ENCODE assay signal across 25 mouse cellular contexts in genomic region chr16:4022719-4023118, GRCm38 (mm10). TPM values are rescaled to one million over a fixed set of nuclear protein-coding genes. Genes with fewer than 3 reads are reported as not detected.
DNase-seq lines count a peak whose midpoint lies in the region; ATAC-seq and TF ChIP-seq lines count a peak whose summit lies in the region.
"Had no signal": no experiment of that assay in that cellular context is flagged by ENCODE, and none has a peak within 500 bp of the region (broad histone marks: within the 10 kb centered on the region; RNA-seq: fewer than 3 reads in every experiment).

No protein-coding gene starts in this region.

- peak; percentile 85 for DNase-seq in ES-CJ7 (ENCODE audit: low read depth, low spot score)
- DNase-seq in R1 (ENCODE audit: low read depth, low spot score), result peak; percentile 71
- no peak for DNase-seq in heart, embryonic 10.5 days (ENCODE audit: low spot score)
- DNase-seq in liver, result no peak
- DNase-seq: adrenal gland, adult 2 months; adrenal gland, postnatal 10 days; adrenal gland, postnatal 36 days; B cell, adult 2 months; cerebellum, adult 11-12 months; cerebellum, adult 2 months; cerebellum, adult 9-10 months; cerebellum, postnatal 10 days; cerebellum, postnatal 25 days had no signal

- no peak overlapping the region for H3K4me2 ChIP-seq in forebrain, embryonic 16.5 days (ENCODE audit: low read length)
- H3K4me2 ChIP-seq: embryonic facial prominence, embryonic 12.5 days; forebrain, embryonic 13.5 days; forebrain, embryonic 15.5 days had no signal

- H3K9me3 ChIP-seq in E14TG2a.4 (ENCODE audit: low read length), result no peaks in the 10 kb centered on the region
- H3K9me3 ChIP-seq in heart, embryonic 10.5 days, result no peaks in the 10 kb centered on the region; the same call in 1 of the 2 replicates
- H3K9me3 ChIP-seq in forebrain, embryonic 16.5 days (ENCODE audit: control insufficient read depth, low read length), result no peaks in the 10 kb centered on the region
- H3K9me3 ChIP-seq: forebrain, embryonic 13.5 days; forebrain, embryonic 15.5 days; G1E had no signal

- H3K4me3 ChIP-seq in E14TG2a.4 (replicated peaks; ENCODE audit: low read length), result peak overlapping the region; percentile 24
- no peak overlapping the region for H3K4me3 ChIP-seq in heart, embryonic 10.5 days
- no peak overlapping the region for H3K4me3 ChIP-seq in forebrain, embryonic 16.5 days (replicated peaks; ENCODE audit: low read length)
- H3K4me3 ChIP-seq: embryonic facial prominence, embryonic 10.5 days; embryonic facial prominence, embryonic 12.5 days; forebrain, embryonic 13.5 days; forebrain, embryonic 15.5 days had no signal

- H3K27ac ChIP-seq in heart, embryonic 10.5 days, result no peak overlapping the region
- no peak overlapping the region for H3K27ac ChIP-seq in forebrain, embryonic 16.5 days (ENCODE audit: low read length)
- H3K27ac ChIP-seq: embryonic facial prominence, embryonic 10.5 days; embryonic facial prominence, embryonic 12.5 days; forebrain, embryonic 13.5 days; forebrain, embryonic 15.5 days had no signal

- H3K4me1 ChIP-seq in E14TG2a.4 (replicated peaks; ENCODE audit: low read depth, low read length), result peaks cover 31% of the 10 kb centered on the region
- no peaks in the 10 kb centered on the region for H3K4me1 ChIP-seq in heart, embryonic 10.5 days
- no peaks in the 10 kb centered on the region for H3K4me1 ChIP-seq in forebrain, embryonic 16.5 days (replicated peaks; ENCODE audit: control insufficient read depth, insufficient read depth, low read length)
- H3K4me1 ChIP-seq: embryonic facial prominence, embryonic 10.5 days; embryonic facial prominence, embryonic 12.5 days; forebrain, embryonic 13.5 days; forebrain, embryonic 15.5 days had no signal

- TF ChIP-seq CTCF in E14TG2a.4 (conservative IDR thresholded peaks at IDR 0.05; ENCODE audit: low read length), result no peak

- 65% methylated on average over 4 of the region's 4 CpGs for WGBS in heart, embryonic 10.5 days
- 72% methylated on average over 4 of the region's 4 CpGs for WGBS in forebrain, embryonic 16.5 days

- no peak overlapping the region for H3K9ac ChIP-seq in forebrain, embryonic 16.5 days (replicated peaks; ENCODE audit: low read depth, low read length)
- H3K9ac ChIP-seq: embryonic facial prominence, embryonic 12.5 days; forebrain, embryonic 13.5 days; forebrain, embryonic 15.5 days had no signal

- H3K36me3 ChIP-seq in E14TG2a.4 (ENCODE audit: insufficient read depth, low read length), result no peaks in the 10 kb centered on the region
- no peaks in the 10 kb centered on the region for H3K36me3 ChIP-seq in heart, embryonic 10.5 days
- H3K36me3 ChIP-seq in forebrain, embryonic 16.5 days (ENCODE audit: control insufficient read depth, insufficient read depth), result no peaks in the 10 kb centered on the region
- H3K36me3 ChIP-seq: embryonic facial prominence, embryonic 10.5 days; embryonic facial prominence, embryonic 12.5 days; forebrain, embryonic 15.5 days; G1E had no signal

- no peaks in the 10 kb centered on the region; the same call in 1 of the 2 replicates for H3K27me3 ChIP-seq in E14TG2a.4 (ENCODE audit: insufficient read depth, low read length)
- H3K27me3 ChIP-seq in heart, embryonic 10.5 days (ENCODE audit: insufficient read depth, poor library complexity, severe bottlenecking), result no peaks in the 10 kb centered on the region
- H3K27me3 ChIP-seq in forebrain, embryonic 16.5 days (replicated peaks; ENCODE audit: control insufficient read depth, insufficient read depth, low read length), result no peaks in the 10 kb centered on the region
- H3K27me3 ChIP-seq: CH12.LX; embryonic facial prominence, embryonic 12.5 days; forebrain, embryonic 13.5 days; forebrain, embryonic 15.5 days; Patski had no signal

- no peak for ATAC-seq in forebrain, embryonic 16.5 days
- ATAC-seq: activated CD4-positive, CD25-positive, alpha-beta regulatory T cell, adult 4 months; CD4-positive, CD25-positive, alpha-beta regulatory T cell, adult 4 months; forebrain, embryonic 13.5 days; forebrain, embryonic 15.5 days; Patski had no signal

RNA-seq across cellular contexts. Expression of gene Dnase1, which starts 14.0 kb away (rescaled TPM):
- polyA plus RNA-seq in heart, embryonic 10.5 days (2016; fragmentation: Nextera tagmentation; extraction: Ambion mirVana), result 5.2 and 5.5 TPM in 2 replicates
- 4.9 and 8.6 TPM in 2 replicates for polyA plus RNA-seq in forebrain, embryonic 16.5 days (2015; fragmentation: Nextera tagmentation; extraction: Ambion mirVana)
- polyA plus RNA-seq: adrenal gland, adult 2 months; cortical plate, adult 2 months; G1E had no signal

RNA-seq across cellular contexts. Expression of gene Slx4, which starts 19.1 kb away (rescaled TPM):
- polyA plus RNA-seq in heart, embryonic 10.5 days (2016; fragmentation: Nextera tagmentation; extraction: Ambion mirVana), result 17.5 and 20.0 TPM in 2 replicates
- 28.1 and 29.2 TPM in 2 replicates for polyA plus RNA-seq in forebrain, embryonic 16.5 days (2015; fragmentation: Nextera tagmentation; extraction: Ambion mirVana)

RNA-seq across cellular contexts. Expression of gene Nlrc3, which starts 46.3 kb away (rescaled TPM):
- 0.91 and 1.1 TPM in 2 replicates for polyA plus RNA-seq in heart, embryonic 10.5 days (2016; fragmentation: Nextera tagmentation; extraction: Ambion mirVana)
- 0.88 and 1.2 TPM in 2 replicates for polyA plus RNA-seq in forebrain, embryonic 16.5 days (2015; fragmentation: Nextera tagmentation; extraction: Ambion mirVana)
- polyA plus RNA-seq: G1E had no signal

RNA-seq across cellular contexts. Expression of gene Trap1, which starts 54.9 kb away (rescaled TPM):
- polyA plus RNA-seq in heart, embryonic 10.5 days (2016; fragmentation: Nextera tagmentation; extraction: Ambion mirVana), result 105 and 112 TPM in 2 replicates
- polyA plus RNA-seq in forebrain, embryonic 16.5 days (2015; fragmentation: Nextera tagmentation; extraction: Ambion mirVana), result 52.7 and 54.5 TPM in 2 replicates

Comparison
In these comparisons a context has a peak if more than half of its experiments do, and no peak if none do; other contexts are left out.
1. DNase-seq: peak in ES-CJ7 (single experiment) and R1 (single experiment); none in heart, embryonic 10.5 days (single experiment) and liver (single experiment).